Mouse (Mus musculus): ENCODE results near the gene Cc2d2b.
A peak's percentile ranks its signal among the peaks of the same experiment; 100 is the strongest.

Gene Cc2d2b

DNA sequence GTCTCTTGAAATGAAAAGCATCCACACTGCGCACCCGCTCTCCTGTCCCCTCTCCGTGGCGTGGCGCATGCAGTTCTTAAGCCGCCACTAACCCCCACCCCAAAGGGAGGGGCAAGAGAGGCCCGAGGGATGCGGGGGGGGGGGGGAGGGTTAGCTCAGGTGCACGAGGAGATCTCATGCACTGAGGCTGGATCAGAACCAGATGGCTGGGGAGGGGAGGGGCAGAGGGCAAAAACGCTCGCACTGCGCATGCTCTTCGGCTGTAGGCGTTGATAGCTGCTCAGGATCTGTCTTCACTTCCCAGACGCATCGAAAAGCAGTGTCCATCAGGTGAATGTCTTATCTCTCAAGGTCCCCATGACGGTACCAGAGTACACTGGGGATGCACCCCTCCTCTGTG is at the start of gene Cc2d2b:
Gene Cc2d2b, plus strand, starts transcription at position 195 of the 400 bp plus-strand sequence.
- DNase-seq (ENCODE audit: low read depth, low spot score), result no peak

DNA sequence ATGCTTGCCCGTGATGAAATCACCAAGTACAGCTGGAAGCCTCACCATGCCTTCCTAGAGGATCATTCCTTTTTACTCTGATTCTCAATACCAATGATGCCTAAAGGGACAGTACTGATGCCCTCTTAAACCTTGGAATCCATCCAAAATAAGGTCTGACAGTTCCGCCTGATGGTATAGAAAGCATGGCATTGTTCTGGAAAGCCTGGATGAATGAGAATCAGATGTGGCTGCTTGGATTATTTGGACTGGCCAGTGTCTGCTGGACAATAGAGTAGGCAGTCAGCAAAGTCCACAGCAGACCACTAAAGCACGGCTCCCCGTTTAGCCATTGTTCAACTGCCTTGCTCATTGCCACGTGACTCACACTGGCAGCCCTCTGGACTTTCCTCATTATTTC is 48.7 kb upstream of the Cc2d2b start:
- DNase-seq (ENCODE audit: low read depth, low spot score), result no peak

DNA sequence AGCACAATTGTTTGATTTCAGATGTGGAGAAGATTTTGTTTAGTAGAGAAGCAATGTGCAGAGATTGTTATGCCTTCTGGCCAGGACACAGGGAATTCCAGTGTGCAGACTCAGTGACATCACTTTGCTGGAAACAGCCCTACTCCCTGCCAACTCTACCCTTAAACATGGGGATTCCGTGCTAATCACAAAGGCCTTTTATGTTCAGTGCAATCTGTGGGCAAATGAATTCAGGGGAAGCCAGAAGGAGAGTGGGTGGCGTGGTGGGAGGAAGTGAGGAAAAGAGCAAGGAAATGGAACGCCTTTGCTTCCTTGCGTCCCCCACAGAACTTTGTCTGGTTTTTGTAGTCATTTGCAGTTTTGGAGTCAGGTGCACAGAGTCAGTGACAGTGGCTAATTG is 46.1 kb upstream of the Cc2d2b start:
- no peak for DNase-seq (ENCODE audit: low read depth, low spot score)

- DNase-seq (ENCODE audit: low read depth, low spot score), result no peak
Observed at GRCm38 (mm10) chr19:40712889-40713628, 35.5 kb upstream of the Cc2d2b start.

DNA sequence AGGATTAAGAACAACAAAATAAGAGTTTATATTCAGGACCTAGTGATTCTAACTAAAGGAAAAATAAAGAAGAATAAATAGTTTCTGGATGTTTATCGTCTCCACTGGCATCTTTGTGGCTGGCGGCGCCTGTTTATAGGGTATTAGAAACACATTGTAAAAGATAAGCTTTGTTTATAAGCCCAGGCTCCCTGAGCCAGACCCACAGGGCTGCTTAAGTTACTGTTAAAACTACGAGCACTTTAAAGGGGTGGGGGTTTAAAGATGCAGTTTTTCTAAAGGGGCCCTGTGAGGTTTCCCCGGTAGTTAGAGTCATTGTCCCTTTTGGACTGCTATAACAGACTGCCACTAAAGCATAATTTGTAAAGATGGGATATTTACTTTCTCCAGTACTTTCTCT is 33.9 kb upstream of the Cc2d2b start:
- DNase-seq (ENCODE audit: low read depth, low spot score), result no peak

- no peak for DNase-seq (ENCODE audit: low read depth, low spot score)
Observed at GRCm38 (mm10) chr19:40716981-40717380, 31.6 kb upstream of the Cc2d2b start.

GRCm38 (mm10) chr19:40719439-40720105 is 29.0 kb upstream of the Cc2d2b start:
- no peak for DNase-seq (ENCODE audit: low read depth, low spot score)

DNA sequence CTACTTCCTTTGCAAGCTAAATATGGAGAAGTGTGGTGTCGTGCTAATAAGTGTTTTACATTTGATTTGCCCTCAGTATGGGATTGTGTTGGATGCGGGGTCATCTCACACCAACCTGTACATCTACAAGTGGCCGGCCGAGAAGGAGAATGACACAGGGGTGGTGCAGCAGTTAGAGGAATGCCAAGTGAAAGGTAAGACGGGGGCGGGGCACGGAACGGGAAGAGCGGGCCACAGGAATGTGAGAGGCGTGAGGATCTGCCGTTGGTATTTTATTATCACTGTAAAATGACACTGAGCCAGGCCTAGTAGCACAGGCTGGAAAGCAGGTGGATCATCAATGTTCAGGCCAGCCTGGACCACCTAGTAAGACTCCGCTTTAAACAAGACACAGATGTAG is 28.2 kb upstream of the Cc2d2b start:
- no peak for DNase-seq (ENCODE audit: low read depth, low spot score)

GRCm38 (mm10) chr19:40722137-40723038 is 26.2 kb upstream of the Cc2d2b start:
- DNase-seq (ENCODE audit: low read depth, low spot score), result peak; percentile 86

DNA sequence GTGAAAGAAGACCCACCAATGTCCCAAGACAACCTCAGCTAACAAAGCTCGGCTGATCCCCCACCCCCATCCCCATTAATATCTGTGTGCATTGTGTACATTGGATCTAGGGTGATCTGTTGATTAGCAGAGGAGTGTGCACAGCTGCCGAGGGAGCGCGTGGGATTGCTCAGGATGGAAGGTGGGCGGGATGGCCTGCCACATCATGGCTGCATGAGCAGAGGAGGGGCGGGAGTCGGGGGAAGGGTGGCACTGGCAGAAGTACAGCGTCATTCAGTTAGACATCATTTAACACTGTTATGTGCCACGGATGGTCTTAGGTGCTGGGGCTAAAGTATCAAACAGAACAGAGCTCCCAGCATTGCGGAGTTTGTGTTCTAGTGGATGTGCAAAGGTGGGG is 25.0 kb upstream of the Cc2d2b start:
- no peak for DNase-seq (ENCODE audit: low read depth, low spot score)

DNA sequence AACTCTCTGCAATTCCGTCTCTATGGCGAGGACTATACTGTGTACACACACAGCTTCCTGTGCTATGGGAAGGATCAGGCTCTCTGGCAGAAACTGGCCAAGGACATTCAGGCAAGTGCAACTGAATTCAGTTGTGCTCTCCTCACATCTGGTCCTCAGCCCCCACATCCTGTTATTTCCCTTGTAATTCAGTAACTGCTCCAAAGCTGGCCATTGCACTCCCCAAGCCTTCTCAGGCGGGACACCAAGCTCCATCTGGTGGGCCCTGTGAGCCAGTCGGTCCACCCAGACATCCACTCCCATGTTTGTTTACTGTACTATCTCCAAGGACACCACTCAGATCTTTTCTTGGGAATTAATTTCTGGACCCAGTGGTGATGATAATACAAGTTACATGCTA is 22.4 kb upstream of the Cc2d2b start:
- DNase-seq (ENCODE audit: low read depth, low spot score), result no peak

GRCm38 (mm10) chr19:40726614-40727013 is 21.9 kb upstream of the Cc2d2b start:
- no peak for DNase-seq (ENCODE audit: low read depth, low spot score)

DNA sequence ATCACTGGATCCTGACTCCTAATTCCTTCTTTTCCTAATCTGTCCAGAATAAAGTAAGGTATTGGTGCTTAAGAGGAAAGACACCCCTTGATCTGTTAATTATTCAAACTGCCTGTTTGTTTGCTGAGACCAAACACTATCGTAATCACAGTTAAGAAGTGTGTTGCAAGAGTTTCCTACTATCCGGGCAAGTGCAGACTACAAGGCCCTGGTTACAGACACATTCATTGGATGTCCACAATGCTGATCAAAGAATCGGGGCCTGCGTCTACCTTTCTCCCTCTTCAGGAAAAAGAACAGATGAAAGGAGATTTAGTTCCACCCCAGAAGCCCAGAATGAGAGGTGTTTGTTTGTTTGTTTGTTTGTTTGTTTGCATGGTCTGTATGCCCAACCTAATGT is 20.3 kb upstream of the Cc2d2b start:
- DNase-seq (ENCODE audit: low read depth, low spot score), result no peak

GRCm38 (mm10) chr19:40728732-40729420 is 19.7 kb upstream of the Cc2d2b start:
- no peak for DNase-seq (ENCODE audit: low read depth, low spot score)

- no peak for DNase-seq (ENCODE audit: low read depth, low spot score)
Observed at GRCm38 (mm10) chr19:40733409-40733808, 15.1 kb upstream of the Cc2d2b start.

- no peak for DNase-seq (ENCODE audit: low read depth, low spot score)
Observed at GRCm38 (mm10) chr19:40733849-40734248, 14.7 kb upstream of the Cc2d2b start.

DNA sequence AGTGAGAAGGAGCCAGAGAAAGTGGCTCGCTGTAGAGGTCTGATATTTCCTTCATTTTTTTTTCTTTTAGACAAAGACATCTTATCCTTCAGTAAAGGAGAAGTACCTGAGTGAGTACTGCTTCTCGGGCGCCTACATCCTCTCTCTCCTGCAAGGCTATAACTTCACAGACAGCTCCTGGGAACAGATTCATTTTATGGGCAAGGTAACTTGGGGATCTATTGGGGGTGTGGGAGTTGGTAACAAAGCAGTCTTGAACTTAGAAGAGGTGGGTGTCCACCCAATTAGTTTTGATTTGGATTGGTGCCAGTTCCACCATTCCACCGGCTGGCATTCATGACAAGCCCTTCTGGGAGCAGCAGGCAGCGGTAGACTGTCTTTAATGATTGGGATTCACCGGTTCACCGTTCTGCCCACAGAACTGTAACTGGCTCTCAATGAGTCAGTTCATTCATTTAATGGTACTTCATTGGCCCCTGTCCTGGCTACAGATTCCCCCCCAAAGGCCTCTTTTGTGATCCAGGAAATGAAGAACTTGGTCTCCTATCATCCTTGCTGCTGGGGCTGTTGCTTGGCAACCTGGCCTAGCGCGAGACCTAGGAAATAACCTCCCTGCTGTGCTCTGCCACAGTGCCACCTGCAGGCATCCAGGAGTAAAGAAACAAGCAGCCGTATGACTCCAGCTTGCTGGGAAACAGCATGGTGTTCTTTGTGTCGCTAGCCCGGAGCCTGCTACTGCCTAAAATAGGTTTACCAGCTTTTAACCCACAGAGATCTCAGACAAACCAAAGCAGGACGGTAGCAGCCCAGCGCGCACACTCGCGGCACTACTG is 11.7 kb upstream of the Cc2d2b start:
- DNase-seq (ENCODE audit: low read depth, low spot score), result peak; percentile 82

- no peak for DNase-seq (ENCODE audit: low read depth, low spot score)
Observed at GRCm38 (mm10) chr19:40737613-40738012, 10.9 kb upstream of the Cc2d2b start.

GRCm38 (mm10) chr19:40738683-40739324 is 9.7 kb upstream of the Cc2d2b start:
- no peak for DNase-seq (ENCODE audit: low read depth, low spot score)

GRCm38 (mm10) chr19:40746603-40747002 is 1.9 kb upstream of the Cc2d2b start:
- DNase-seq (ENCODE audit: low read depth, low spot score), result peak; percentile 18
